Mouse (Mus musculus) 3T3-L1 (cell line): ENCODE measurements at regions not wholly inside any gene's neighbourhood (a gene's known extent, or its start where the extent isn't known, plus 50 kb on each side); places are given as distances from the start of the nearest gene placed in this dataset.

ENCODE experiments used
- DNase-seq: peaks from one replicate; pipeline ENCODE4 v3.0.0-alpha.2; 2015; ENCODE audit warnings: low read depth, low spot score

DNA sequence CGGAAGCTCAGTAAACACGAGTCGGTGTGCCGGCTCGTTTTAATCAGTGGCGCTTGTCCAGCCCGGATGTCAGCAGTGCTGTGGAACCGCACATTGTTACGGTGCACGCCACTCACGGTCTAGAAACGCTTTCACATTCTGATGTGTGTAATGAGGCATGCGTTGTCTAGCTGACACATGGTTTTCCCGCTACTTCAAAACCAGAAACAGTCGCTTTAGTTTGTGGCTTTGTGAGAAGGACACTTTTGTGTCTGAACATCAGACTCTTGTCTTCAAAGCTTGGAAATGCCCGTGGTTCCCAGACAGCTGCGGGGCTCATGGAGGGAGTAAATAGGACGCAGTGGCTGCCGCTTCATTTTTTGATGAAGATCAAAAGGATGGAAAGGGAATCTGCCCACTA lies 77.0 kb upstream of the Lgr5 start:
- DNase-seq, result no peak

- DNase-seq, result no peak
Observed at GRCm38 (mm10) chr10:115676661-115677060, 89.1 kb upstream of the Lgr5 start.

GRCm38 (mm10) chr10:115681115-115681514 lies 93.5 kb upstream of the Lgr5 start:
- no peak for DNase-seq

GRCm38 (mm10) chr10:115691939-115692338 lies 104.4 kb upstream of the Lgr5 start:
- no peak for DNase-seq

- no peak for DNase-seq
Observed at GRCm38 (mm10) chr10:115693986-115694833, 106.6 kb upstream of the Lgr5 start.

DNA sequence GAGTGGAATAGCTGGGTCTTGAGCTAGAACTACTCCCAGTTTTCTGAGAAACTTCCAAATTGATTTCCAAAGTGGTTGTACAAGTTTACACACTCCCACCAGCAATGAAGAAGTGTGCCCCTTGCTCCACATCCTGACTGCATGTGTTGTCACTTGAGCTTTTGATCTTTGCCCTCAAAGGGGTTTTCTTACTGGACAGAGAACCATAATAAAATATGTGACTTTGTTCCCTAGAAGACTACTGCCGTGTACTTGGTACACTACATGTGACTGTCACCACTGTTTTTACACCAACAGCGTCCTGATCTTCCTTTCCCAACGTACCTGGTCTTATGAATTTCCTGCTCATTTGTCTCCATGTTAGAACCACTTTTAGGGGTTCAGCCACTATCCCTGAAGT lies 114.3 kb upstream of the Tspan8 start:
- DNase-seq, result no peak

DNA sequence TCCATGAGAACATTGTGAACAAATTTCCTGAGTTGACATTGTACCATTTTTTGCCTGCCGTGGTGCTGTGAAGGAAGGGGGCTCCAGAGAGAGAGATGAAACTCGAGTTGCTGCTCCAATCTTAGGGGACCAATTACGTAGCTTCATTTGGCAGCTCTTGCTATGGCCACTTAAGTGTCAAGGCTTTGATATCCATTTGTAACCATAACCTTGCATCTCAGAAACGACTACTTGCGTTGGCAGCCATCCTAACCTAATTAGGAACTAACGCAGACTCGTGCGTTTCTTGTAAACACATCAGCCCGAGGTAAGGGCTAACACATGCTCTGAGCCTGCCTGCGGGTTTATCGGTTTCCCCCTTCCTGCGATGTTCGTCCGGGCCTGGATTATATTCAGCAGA lies 108.0 kb upstream of the Tspan8 start:
- no peak for DNase-seq

GRCm38 (mm10) chr10:115713896-115714295 lies 102.7 kb upstream of the Tspan8 start:
- no peak for DNase-seq

GRCm38 (mm10) chr10:115716178-115716577 lies 100.5 kb upstream of the Tspan8 start:
- peak; percentile 3 for DNase-seq

- DNase-seq, result no peak
Observed at GRCm38 (mm10) chr10:115717064-115717463, 99.6 kb upstream of the Tspan8 start.

- DNase-seq, result no peak
Observed at GRCm38 (mm10) chr10:115722589-115722988, 94.0 kb upstream of the Tspan8 start.

DNA sequence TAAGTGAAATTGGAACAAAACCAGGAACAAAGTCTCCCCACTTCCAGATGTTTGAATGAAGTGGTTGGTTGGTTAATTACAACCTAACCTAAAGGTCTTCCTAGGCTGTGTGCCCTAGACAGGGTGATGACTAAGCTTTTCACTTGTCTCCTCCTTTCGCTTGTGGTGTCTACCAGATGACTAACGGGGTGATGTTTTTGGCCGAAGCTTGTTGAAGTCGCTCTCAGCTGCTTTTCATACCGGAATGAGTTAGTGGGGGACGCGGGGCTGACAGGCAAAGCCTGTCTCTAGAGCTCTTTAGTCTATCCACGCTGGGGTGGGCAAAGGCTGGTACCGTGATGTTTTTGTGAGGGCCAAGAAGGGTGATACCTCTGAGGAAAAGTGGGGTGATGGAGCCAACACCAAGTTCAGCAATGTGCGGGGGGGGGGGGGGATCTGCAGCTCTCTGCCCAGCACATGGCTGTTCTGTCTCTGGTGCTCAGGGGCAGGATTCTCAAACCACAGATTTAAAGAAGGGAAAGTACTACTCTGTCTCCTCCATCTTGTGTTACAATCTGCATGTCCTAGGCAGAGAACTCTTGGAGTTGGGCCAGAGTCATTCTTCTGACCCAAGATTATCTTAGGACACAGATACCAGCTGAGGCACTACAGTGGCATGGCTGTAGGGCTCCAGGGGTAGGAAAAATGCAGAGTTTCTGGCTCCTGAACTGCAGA lies 73.8 kb upstream of the Tspan8 start:
- peak; percentile 20 for DNase-seq

DNA sequence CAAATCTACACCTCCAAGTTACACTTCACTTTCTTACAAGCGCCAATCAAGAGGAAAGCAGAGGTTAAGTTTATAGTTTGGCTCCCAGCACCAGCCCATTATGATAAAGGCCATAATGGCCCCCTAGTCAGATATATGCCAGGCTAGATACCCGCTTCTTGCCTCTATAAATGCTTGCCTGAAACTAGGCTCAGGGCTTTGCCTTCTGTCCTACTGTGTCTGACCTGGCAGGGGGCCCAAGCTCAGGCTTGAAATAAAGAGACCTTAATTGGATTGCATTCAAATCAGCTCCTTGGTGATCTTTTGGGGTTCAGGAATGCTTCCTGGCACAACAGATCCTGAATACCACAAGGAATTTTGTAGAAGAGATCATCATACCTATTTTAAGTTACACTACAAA lies 66.8 kb upstream of the Tspan8 start:
- no peak for DNase-seq

- no peak for DNase-seq
Observed at GRCm38 (mm10) chr10:115750250-115750649, 66.4 kb upstream of the Tspan8 start.

- no peak for DNase-seq
Observed at GRCm38 (mm10) chr10:115758667-115759066, 58.0 kb upstream of the Tspan8 start.
